Comparison of ENCODE assay signal across 13 mouse cellular contexts in the genomic region with DNA sequence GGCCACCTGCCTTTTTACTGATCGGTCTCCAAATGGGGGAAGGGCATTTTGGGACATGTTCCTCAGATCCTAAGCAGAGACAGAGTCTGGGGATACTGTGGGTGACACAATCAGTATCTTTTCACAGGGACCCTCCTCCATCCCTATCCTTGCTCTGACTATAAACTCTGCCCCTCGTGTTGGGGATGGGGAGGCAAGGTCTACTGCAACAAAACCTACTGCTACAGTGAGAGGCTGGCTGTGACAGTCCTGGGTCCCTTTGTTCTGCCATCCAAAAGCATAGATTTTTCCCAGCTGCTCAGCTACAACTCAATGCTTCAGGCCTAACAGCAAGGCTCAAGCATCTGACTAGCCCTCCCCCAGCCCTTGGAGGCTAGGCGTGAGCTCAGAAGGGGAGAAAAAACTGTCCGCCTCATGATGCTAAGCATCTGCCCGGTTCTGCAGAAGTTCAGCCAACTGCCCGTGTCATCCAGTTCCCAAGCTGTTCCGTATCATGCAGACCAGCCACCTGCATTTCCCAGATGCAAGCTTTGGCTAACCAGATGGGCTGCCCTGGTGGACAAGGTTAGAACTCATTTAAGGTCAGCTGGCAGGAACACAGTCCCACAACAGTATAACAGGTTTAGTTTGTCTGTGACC.
DNase-seq lines count a peak whose midpoint lies in the region; ATAC-seq lines count a peak whose summit lies in the region.
"Had no signal": no experiment of that assay in that cellular context is flagged by ENCODE, and none has a peak within 500 bp of the region (broad histone marks: within the 10 kb centered on the region; RNA-seq: fewer than 3 reads in every experiment).

No protein-coding gene starts in this region.

- H3K4me2 ChIP-seq in midbrain, embryonic 11.5 days, result no peak overlapping the region
- H3K4me2 ChIP-seq in hindbrain, embryonic 13.5 days, result no peak overlapping the region
- H3K4me2 ChIP-seq: liver, embryonic 15.5 days had no signal

- intact Hi-C loops in heart, postnatal 25 days (cut with DNase I), result no loop called here

- no peaks in the 10 kb centered on the region for H3K27me3 ChIP-seq in midbrain, embryonic 10.5 days (ENCODE audit: low read depth, poor library complexity, severe bottlenecking)
- H3K27me3 ChIP-seq in midbrain, embryonic 11.5 days (ENCODE audit: control insufficient read depth, insufficient read depth, low read length), result no peaks in the 10 kb centered on the region
- no peaks in the 10 kb centered on the region for H3K27me3 ChIP-seq in hindbrain, embryonic 13.5 days
- H3K27me3 ChIP-seq: liver, embryonic 15.5 days had no signal

- peaks cover 28% of the 10 kb centered on the region for H3K4me1 ChIP-seq in midbrain, embryonic 10.5 days
- peaks cover under 1% of the 10 kb centered on the region; the same call in 1 of the 2 replicates for H3K4me1 ChIP-seq in midbrain, embryonic 11.5 days (ENCODE audit: control insufficient read depth, insufficient read depth, low read length)
- peaks cover 28% of the 10 kb centered on the region for H3K4me1 ChIP-seq in hindbrain, embryonic 13.5 days (replicated peaks)
- H3K4me1 ChIP-seq: megakaryocyte, embryonic 14.5 days had no signal

- ATAC-seq in midbrain, embryonic 11.5 days (ENCODE audit: low FRiP score), result no peak
- ATAC-seq in hindbrain, embryonic 13.5 days (ENCODE audit: low FRiP score), result 0 out of 2 replicates have a peak, but pooled peaks have one; percentile 14
- ATAC-seq: Patski had no signal

- no peak overlapping the region for H3K9ac ChIP-seq in midbrain, embryonic 11.5 days (ENCODE audit: low read length)
- H3K9ac ChIP-seq in hindbrain, embryonic 13.5 days, result no peak overlapping the region
- H3K9ac ChIP-seq: liver, embryonic 15.5 days had no signal

- no peak overlapping the region for H3K4me3 ChIP-seq in midbrain, embryonic 10.5 days
- H3K4me3 ChIP-seq in midbrain, embryonic 11.5 days (ENCODE audit: low read depth, low read length), result no peak overlapping the region
- no peak overlapping the region for H3K4me3 ChIP-seq in hindbrain, embryonic 13.5 days
- H3K4me3 ChIP-seq: liver, embryonic 15.5 days; megakaryocyte, embryonic 14.5 days had no signal

- DNase-seq in heart, adult 8-10 months (ENCODE audit: low spot score), result peak; percentile 3
- no peak for DNase-seq in heart, postnatal 25 days (ENCODE audit: low spot score)
- no peak for DNase-seq in midbrain, embryonic 10.5 days (ENCODE audit: low spot score)
- no peak for DNase-seq in midbrain, embryonic 11.5 days (ENCODE audit: low spot score, missing footprints)
- DNase-seq in skeletal muscle tissue, adult 2 months (ENCODE audit: low read depth, low spot score), result peak; percentile 16
- no peak for DNase-seq in frontal cortex, postnatal 14 days (ENCODE audit: low spot score in 2 of 2)
- DNase-seq: adrenal gland, adult 2 months; cerebellum, adult 11 months; thymus, adult 2 months had no signal

- H3K36me3 ChIP-seq in midbrain, embryonic 10.5 days, result no peaks in the 10 kb centered on the region
- no peaks in the 10 kb centered on the region for H3K36me3 ChIP-seq in midbrain, embryonic 11.5 days (ENCODE audit: control insufficient read depth, insufficient read depth, low read length)
- no peaks in the 10 kb centered on the region for H3K36me3 ChIP-seq in hindbrain, embryonic 13.5 days
- H3K36me3 ChIP-seq: liver, embryonic 15.5 days had no signal

- H3K27ac ChIP-seq in midbrain, embryonic 10.5 days (replicated peaks), result 0 out of 2 replicates have a peak overlapping the region, but pooled peaks have one; percentile 9
- H3K27ac ChIP-seq in midbrain, embryonic 11.5 days (ENCODE audit: low read depth, low read length), result no peak overlapping the region
- H3K27ac ChIP-seq in hindbrain, embryonic 13.5 days, result peak overlapping the region; percentile 62
- H3K27ac ChIP-seq: liver, embryonic 15.5 days had no signal

- 74% methylated on average over 7 of the region's 7 CpGs for WGBS in midbrain, embryonic 10.5 days
- 83% methylated on average over 7 of the region's 7 CpGs for WGBS in midbrain, embryonic 11.5 days
- WGBS in hindbrain, embryonic 13.5 days, result 54% methylated on average over 7 of the region's 7 CpGs

- no peaks in the 10 kb centered on the region for H3K9me3 ChIP-seq in midbrain, embryonic 10.5 days (replicated peaks)
- no peaks in the 10 kb centered on the region for H3K9me3 ChIP-seq in midbrain, embryonic 11.5 days (ENCODE audit: control insufficient read depth, low read length)
- H3K9me3 ChIP-seq in hindbrain, embryonic 13.5 days, result no peaks in the 10 kb centered on the region
- H3K9me3 ChIP-seq: liver, embryonic 15.5 days; megakaryocyte, embryonic 14.5 days had no signal

Comparison
In these comparisons a context has a peak if more than half of its experiments do, and no peak if none do; other contexts are left out.
1. DNase-seq: peak in heart, adult 8-10 months (single experiment) and skeletal muscle tissue, adult 2 months (single experiment); none in heart, postnatal 25 days (single experiment), midbrain, embryonic 10.5 days (single experiment), midbrain, embryonic 11.5 days (single experiment) and frontal cortex, postnatal 14 days (0 of 2).